Mouse (Mus musculus) ES-Bruce4 (cell line): ENCODE measurements around the gene Rdh8. TPM values are rescaled to one million over a fixed set of nuclear protein-coding genes. Genes with fewer than 3 reads are reported as not detected.

Experiments
- H3K27ac ChIP-seq: 2 replicates; pipeline ENCODE4 v1.5.1; 2012; ENCODE audit warnings: low read length, inconsistent platforms; ENCODE audit not compliant: insufficient read depth
- H3K27me3 ChIP-seq: 2 replicates; pipeline ENCODE4 v1.6.1; 2012; ENCODE audit warnings: mild to moderate bottlenecking, low read length, inconsistent platforms; ENCODE audit not compliant: control insufficient read depth, poor library complexity, insufficient read depth, severe bottlenecking
- H3K36me3 ChIP-seq: 2 replicates; pipeline ENCODE4 v1.6.1; 2012; ENCODE audit warnings: inconsistent platforms, mild to moderate bottlenecking, low read length, moderate library complexity; ENCODE audit not compliant: control insufficient read depth, poor library complexity, insufficient read depth, severe bottlenecking
- H3K4me1 ChIP-seq: one replicate; pipeline ENCODE4 v1.8.1; 2011; ENCODE audit warnings: low read length; ENCODE audit not compliant: control insufficient read depth, insufficient read depth
- H3K4me3 ChIP-seq: 2 replicates; pipeline ENCODE4 v1.5.1; 2011; ENCODE audit warnings: low read depth, mild to moderate bottlenecking, low read length
- H3K9ac ChIP-seq: 2 replicates; pipeline ENCODE4 v1.6.1; 2012; ENCODE audit warnings: low read depth, mild to moderate bottlenecking, inconsistent platforms; ENCODE audit not compliant: poor library complexity, severe bottlenecking
- H3K9me3 ChIP-seq: replicated peaks from 2 replicates; pipeline ENCODE4 v1.6.1; 2012; ENCODE audit warnings: mild to moderate bottlenecking, low read length, inconsistent platforms; ENCODE audit not compliant: control insufficient read depth, poor library complexity, insufficient read depth, severe bottlenecking
- CTCF ChIP-seq: IDR thresholded peaks from one replicate; pipeline ENCODE4 v1.8.1; 2011; ENCODE audit warnings: low read depth, low read length
- EP300 ChIP-seq: IDR thresholded peaks from 2 replicates; pipeline ENCODE4 v1.6.1; 2011; ENCODE audit warnings: low read depth, low read length; ENCODE audit not compliant: insufficient read depth
- POLR2A ChIP-seq: IDR thresholded peaks from one replicate; pipeline ENCODE4 v1.8.1; 2011; ENCODE audit warnings: low read length; ENCODE audit not compliant: insufficient read depth
- polyA plus RNA-seq: library from polyadenylated mRNA; stranded (reverse); fragments of >200 nt; gene quantifications from 2 replicates; pipeline ENCODE4 v1.2.4, GENCODE M21; 2011; ENCODE audit warnings: low read depth; ENCODE audit not compliant: missing spikeins, insufficient read depth, insufficient read length

Rdh8 gene
- polyA plus RNA-seq, 1 experiment, result not detected

DNA sequence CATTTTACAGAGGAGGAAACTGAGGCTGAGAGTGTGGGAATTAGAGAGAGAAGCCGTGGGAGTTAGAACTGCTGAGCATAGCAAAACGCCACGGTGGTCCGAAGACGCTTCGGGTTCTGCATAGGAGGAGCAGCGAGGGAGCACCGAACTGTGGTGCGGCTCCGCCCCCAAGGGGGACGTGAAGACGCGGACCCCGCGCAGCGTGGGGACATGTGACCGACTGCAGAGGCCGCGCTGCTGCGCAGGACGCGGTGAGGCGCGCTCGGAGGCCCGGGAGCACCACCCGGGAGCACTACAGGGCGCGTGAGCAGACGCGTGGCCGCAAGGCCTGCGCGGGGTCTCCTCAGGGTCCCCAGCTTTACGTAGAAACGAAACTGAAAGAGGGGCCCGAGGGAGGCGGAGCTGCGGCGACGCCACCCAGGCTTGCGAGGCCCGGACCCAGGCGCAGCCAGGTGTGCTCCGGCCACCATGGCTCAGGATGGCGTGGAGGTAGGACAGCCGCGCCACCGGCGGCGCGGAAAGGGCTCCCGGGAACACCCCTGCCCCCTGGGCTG, 50.2 kb downstream of the Rdh8 start, which contains the start of gene A230050P20Rik:
TSS of gene A230050P20Rik (plus strand) at position 195 of the 554 bp plus-strand sequence.
- Histone ChIP-seq H3K9ac (peak within 1 kb of the TSS; percentile 84), H3K9me3 (no peaks in the 10 kb centered on the region), H3K36me3 (no peaks in the 10 kb centered on the region), H3K27me3 (no peaks in the 10 kb centered on the region), H3K4me3 (peak within 1 kb of the TSS; percentile 87), H3K27ac (no peak within 1 kb of the TSS), H3K4me1 (no peaks in the 10 kb centered on the region)
- no peak for TF ChIP-seq EP300
- no peak for TF ChIP-seq CTCF
- TF ChIP-seq POLR2A, result no peak

DNA sequence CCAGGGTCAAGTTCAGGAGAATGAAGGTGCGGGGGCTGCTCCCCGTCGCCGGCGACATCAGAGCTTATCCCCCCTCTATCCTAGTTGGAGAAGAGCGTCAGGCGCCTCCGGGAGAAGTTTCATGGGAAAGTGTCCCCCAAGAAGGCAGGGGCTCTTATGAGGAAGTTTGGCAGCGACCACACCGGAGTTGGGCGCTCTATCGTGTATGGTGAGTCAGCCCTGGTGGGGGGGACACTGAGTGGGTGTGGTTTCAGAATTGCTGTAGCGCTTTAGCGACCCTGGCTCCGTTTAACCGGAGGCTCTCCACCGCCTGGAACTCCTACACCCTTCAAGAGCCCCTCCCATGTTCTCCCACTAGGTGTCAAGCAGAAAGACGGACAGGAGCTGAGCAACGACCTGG, 50.9 kb downstream of the Rdh8 start:
- no peak for TF ChIP-seq EP300
- TF ChIP-seq POLR2A, result no peak
- no peak for TF ChIP-seq CTCF
- no peaks in the 10 kb centered on the region for H3K4me1 ChIP-seq
- H3K9me3 ChIP-seq, result no peaks in the 10 kb centered on the region
- H3K27ac ChIP-seq, result no peak overlapping the region
- H3K27me3 ChIP-seq, result no peaks in the 10 kb centered on the region
- no peaks in the 10 kb centered on the region for H3K36me3 ChIP-seq
- peak overlapping the region; percentile 84 for H3K9ac ChIP-seq
- H3K4me3 ChIP-seq, result peak overlapping the region; percentile 87

DNA sequence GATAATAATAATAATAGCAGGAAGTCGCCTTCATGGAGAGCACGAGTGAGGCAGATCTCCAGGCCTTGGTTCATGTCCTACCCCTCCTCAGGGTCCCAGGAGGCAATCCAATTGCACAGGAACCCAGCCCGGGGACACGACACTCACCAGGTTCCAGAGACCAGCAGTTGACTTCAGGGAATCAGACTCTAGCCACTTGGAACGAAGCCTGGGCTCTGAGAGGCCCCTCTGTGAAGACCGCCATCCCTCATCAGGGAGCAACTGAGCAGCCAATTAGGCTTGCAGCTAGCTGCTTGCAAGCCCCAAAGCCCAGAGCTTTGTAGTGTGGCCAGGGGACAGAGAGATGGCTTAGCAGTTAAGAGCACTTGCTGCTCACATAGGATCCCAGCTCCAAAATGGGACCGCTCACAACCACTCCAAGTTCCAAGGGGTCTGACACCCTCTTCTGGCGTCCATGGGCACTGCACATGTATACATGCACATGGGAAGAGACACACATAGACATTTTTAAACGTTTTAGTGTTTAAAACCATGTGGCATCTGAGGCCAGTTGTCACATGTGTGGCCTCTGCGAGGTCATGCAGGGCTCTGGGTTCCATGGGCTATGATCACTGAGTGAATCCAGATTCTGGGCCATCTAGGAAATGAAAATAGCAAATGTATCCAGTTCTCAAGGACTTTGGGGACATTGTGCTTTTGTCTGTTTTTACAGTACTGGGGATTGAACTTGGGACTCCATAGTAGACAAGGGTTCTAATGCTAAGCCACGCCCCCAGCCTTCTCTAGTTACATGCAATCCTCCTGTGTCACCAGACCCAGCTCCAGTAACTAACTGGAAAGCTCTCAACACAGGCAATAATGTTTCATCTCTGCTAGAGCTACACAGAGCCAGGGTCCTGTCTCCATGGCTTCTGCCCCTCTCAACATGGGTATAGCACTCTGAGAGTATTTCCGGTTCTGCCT, 52.2 kb downstream of the Rdh8 start:
- no peak for TF ChIP-seq POLR2A
- TF ChIP-seq CTCF, result peak; percentile 19
- no peak for TF ChIP-seq EP300
- Histone ChIP-seq H3K36me3 (no peaks in the 10 kb centered on the region), H3K4me1 (no peaks in the 10 kb centered on the region), H3K9me3 (no peaks in the 10 kb centered on the region), H3K27ac (no peak overlapping the region), H3K4me3 (no peak overlapping the region), H3K9ac (no peak overlapping the region), H3K27me3 (no peaks in the 10 kb centered on the region)

DNA sequence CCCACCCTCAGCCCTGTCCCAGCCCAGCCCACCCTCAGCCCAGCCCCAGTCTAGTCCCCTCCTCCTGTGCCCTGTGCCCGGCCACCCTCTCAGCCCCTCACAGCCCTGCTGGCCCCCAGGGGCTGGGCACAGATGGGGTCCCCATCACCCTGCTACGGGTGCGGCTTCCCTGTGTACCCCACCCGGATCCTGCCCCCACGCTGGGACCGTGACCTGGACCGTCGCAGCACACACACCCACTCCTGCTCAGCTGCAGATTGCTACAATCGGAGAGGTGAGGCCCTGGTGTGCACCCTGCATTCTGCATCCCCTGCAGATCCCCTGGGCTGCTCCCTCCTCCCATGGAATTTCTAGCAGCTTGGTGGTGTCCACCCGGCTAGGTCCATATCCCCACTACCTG, 54.7 kb downstream of the Rdh8 start:
- Histone ChIP-seq H3K4me1 (no peaks in the 10 kb centered on the region), H3K36me3 (no peaks in the 10 kb centered on the region), H3K4me3 (no peak overlapping the region), H3K9me3 (no peaks in the 10 kb centered on the region), H3K9ac (no peak overlapping the region), H3K27me3 (no peaks in the 10 kb centered on the region), H3K27ac (no peak overlapping the region)
- TF ChIP-seq POLR2A, result no peak

DNA sequence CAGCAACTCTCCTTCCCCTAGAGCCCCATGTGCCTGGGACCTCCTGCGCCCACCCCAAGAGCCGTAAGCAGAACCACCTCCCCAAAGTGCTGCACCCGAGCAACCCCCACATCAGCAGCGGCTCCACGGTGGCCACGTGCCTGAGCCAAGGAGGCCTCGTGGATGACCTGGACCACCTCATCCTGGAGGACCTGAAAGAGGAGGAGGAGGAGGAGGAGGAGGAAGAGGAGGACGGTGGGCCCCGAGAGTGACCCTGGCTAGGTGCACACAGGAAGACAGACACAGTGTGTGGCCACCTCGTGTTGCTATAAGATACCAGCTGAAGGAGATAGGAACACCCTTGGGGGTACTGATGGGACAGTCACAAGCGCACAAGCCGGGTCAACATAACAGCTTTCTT, 55.2 kb downstream of the Rdh8 start:
- no peak overlapping the region for H3K27ac ChIP-seq

DNA sequence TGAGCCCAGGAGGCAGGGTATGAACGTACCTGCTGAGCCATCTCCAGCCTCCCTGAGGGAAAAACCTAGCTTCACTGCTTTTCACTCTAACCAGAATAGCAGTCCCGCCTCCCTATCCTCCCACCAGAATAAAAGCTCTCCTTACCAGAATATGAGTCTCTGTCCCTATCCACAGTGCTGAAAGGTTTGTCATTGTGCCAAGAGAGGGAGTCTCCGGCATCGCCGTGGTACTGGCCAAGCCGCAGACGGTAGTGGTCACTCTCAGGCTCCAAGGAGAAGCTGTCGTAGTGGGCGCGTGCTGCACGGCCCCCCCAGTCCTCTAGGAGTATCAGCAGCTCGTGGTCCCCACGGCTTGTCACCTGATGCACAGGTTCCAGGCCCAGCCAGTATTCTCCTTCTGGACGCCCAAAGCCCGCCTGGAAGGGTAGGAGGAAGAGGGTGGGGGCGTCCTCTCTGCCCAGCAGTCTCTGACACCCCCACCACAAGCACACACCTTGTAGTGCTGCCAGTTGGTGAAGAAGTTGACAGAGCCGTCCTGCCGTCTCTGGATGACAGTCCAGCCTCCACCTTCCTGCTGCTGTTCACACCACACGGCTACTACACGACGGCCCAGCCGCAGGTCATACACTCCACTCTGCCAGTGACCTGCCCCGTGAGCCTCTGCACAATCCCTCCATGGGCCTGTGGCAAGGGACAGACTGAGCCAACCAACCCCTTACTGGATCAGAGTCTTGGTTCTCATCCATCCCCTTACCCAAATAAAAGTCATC, 56.9 kb downstream of the Rdh8 start:
- H3K9me3 ChIP-seq, result no peaks in the 10 kb centered on the region
- no peaks in the 10 kb centered on the region for H3K27me3 ChIP-seq
- H3K4me3 ChIP-seq, result no peak overlapping the region
- no peak for TF ChIP-seq EP300
- TF ChIP-seq CTCF, result no peak
- no peak for TF ChIP-seq POLR2A
- no peaks in the 10 kb centered on the region for H3K36me3 ChIP-seq
- no peaks in the 10 kb centered on the region for H3K4me1 ChIP-seq
- H3K9ac ChIP-seq, result no peak overlapping the region
- H3K27ac ChIP-seq, result no peak overlapping the region

More for the DNA sequence above, 55.2 kb downstream of the Rdh8 start:
- H3K27me3 ChIP-seq, result no peaks in the 10 kb centered on the region
- H3K4me3 ChIP-seq, result no peak overlapping the region
- TF ChIP-seq POLR2A (no peak), CTCF (no peak), EP300 (no peak)
- H3K9ac ChIP-seq, result no peak overlapping the region
- no peaks in the 10 kb centered on the region for H3K36me3 ChIP-seq
- H3K9me3 ChIP-seq, result no peaks in the 10 kb centered on the region
- no peaks in the 10 kb centered on the region for H3K4me1 ChIP-seq

Other genes starting within 250 kb of the Rdh8 start
- gene Zfp846, start 237.2 kb upstream of the Rdh8 start, polyA plus RNA-seq, result 6.6 and 8.7 TPM in 2 replicates
- 288 and 314 TPM in 2 replicates for gene Ubl5, start 175.6 kb upstream of the Rdh8 start, polyA plus RNA-seq
- 19.6 and 20.2 TPM in 2 replicates for gene Fbxl12, start 173.7 kb upstream of the Rdh8 start, polyA plus RNA-seq
- 17.6 and 20.9 TPM in 2 replicates for gene Pin1, start 166.4 kb upstream of the Rdh8 start, polyA plus RNA-seq
- gene Olfm2, start 72.2 kb upstream of the Rdh8 start, polyA plus RNA-seq, result 3.3 and 4.4 TPM in 2 replicates
- 1.3 and 1.6 TPM in 2 replicates for gene Col5a3, start 3.4 kb upstream of the Rdh8 start, polyA plus RNA-seq
- gene A230050P20Rik, start 50.1 kb downstream of the Rdh8 start, polyA plus RNA-seq, result 20.5 and 23.9 TPM in 2 replicates
- gene Angptl6, start 61.2 kb downstream of the Rdh8 start, polyA plus RNA-seq, result 1.3 and 2.0 TPM in 2 replicates
- 76.9 and 81.2 TPM in 2 replicates for gene Ppan, start 69.7 kb downstream of the Rdh8 start, polyA plus RNA-seq
- 206 and 216 TPM in 2 replicates for gene Eif3g, start 80.1 kb downstream of the Rdh8 start, polyA plus RNA-seq
- gene Dnmt1, start 141.4 kb downstream of the Rdh8 start, polyA plus RNA-seq, result 115 and 120 TPM in 2 replicates
- 14.1 and 19.9 TPM in 2 replicates for gene S1pr2, start 158.3 kb downstream of the Rdh8 start, polyA plus RNA-seq
- 45.1 and 50.9 TPM in 2 replicates for gene Mrpl4, start 184.2 kb downstream of the Rdh8 start, polyA plus RNA-seq
- 24.9 and 25.7 TPM in 2 replicates for gene Icam1, start 197.5 kb downstream of the Rdh8 start, polyA plus RNA-seq
- gene Icam4, start 210.9 kb downstream of the Rdh8 start, polyA plus RNA-seq, result 1.3 TPM in 1 of 2 replicates, not detected in the other
- 0.94 and 1.3 TPM in 2 replicates for gene Icam5, start 213.6 kb downstream of the Rdh8 start, polyA plus RNA-seq
- gene Zglp1, start 248.6 kb downstream of the Rdh8 start, polyA plus RNA-seq, result 2.5 TPM in 1 of 2 replicates, not detected in the other